Mouse (Mus musculus) stomach, postnatal 0 days (tissue): Measurements from ENCODE around the gene Hist1h2be. TPM values are rescaled to one million over a fixed set of nuclear protein-coding genes. Genes with fewer than 3 reads are reported as not detected.

Experiments used
- ATAC-seq: fragments of 200-750 bp; cut with Nextera tagmentation; 2 replicates; pipeline ENCODE4 v1.8.0; 2017; ENCODE audit not compliant: low FRiP score, low TSS enrichment
- DNase-seq: peaks from one replicate; pipeline ENCODE4 v3.0.0-alpha.2; 2016; ENCODE audit warnings: low spot score
- H3K27ac ChIP-seq: fragments of 300-500 bp; sonication (generic); replicated peaks from 2 replicates; pipeline ENCODE4 v1.5.1; 2014; ENCODE audit warnings: mild to moderate bottlenecking, control low read depth
- H3K27me3 ChIP-seq: fragments of 300-500 bp; sonication (generic); 2 replicates; pipeline ENCODE4 v1.6.1; 2014; ENCODE audit warnings: low read length; ENCODE audit not compliant: control insufficient read depth, insufficient read depth
- H3K36me3 ChIP-seq: fragments of 300-500 bp; sonication (generic); 2 replicates; pipeline ENCODE4 v1.6.1; 2014; ENCODE audit warnings: low read length, mixed read lengths; ENCODE audit not compliant: control insufficient read depth, insufficient read depth
- H3K4me1 ChIP-seq: fragments of 300-500 bp; sonication (generic); replicated peaks from 2 replicates; pipeline ENCODE4 v1.6.1; 2014; ENCODE audit warnings: antibody characterized with exemption; ENCODE audit not compliant: control insufficient read depth, insufficient read depth
- H3K4me2 ChIP-seq: fragments of 300-500 bp; sonication (generic); replicated peaks from 2 replicates; pipeline ENCODE4 v1.6.1; 2014; ENCODE audit warnings: low read depth, mild to moderate bottlenecking, control low read depth, moderate library complexity
- H3K4me3 ChIP-seq: fragments of 300-500 bp; sonication (generic); 2 replicates; pipeline ENCODE4 v1.5.1; 2014; ENCODE audit warnings: low read depth, low read length, control low read depth
- H3K9ac ChIP-seq: fragments of 300-500 bp; sonication (generic); 2 replicates; pipeline ENCODE4 v1.6.1; 2014; ENCODE audit warnings: mild to moderate bottlenecking, low read length, control low read depth, mixed read lengths
- H3K9me3 ChIP-seq: fragments of 300-500 bp; sonication (generic); 2 replicates; pipeline ENCODE4 v1.6.1; 2016; ENCODE audit warnings: low read length; ENCODE audit not compliant: control insufficient read depth
- CTCF ChIP-seq: IDR thresholded peaks from 2 replicates; pipeline ENCODE4 v1.5.1; 2016; ENCODE audit warnings: antibody characterized with exemption, low read depth, mild to moderate bottlenecking, moderate library complexity
- EP300 ChIP-seq: optimal IDR thresholded peaks from 2 replicates; pipeline ENCODE3; 2016; ENCODE audit warnings: antibody characterized with exemption
- WGBS: fragments of 180-500 bp; shearing (Covaris S2); extraction: QIAGEN DNeasy Blood & Tissue Kit; methylation state at CpG from one replicate; pipeline ENCODE4 v1.1.7; 2014; 5-methylcytosine and 5-hydroxymethylcytosine counted together
- polyA plus RNA-seq: library from polyadenylated mRNA; unstranded; fragments of >200 nt; fragmentation: Nextera tagmentation; extraction: Ambion mirVana; gene quantifications from 2 replicates; pipeline ENCODE4 v1.2.1, GENCODE M21; 2015

Hist1h2be gene
- polyA plus RNA-seq, 1 experiment from 2014 or later, result 0.73 TPM

GRCm38 (mm10) chr13:23556906-23557305 is 64.0 kb downstream of the Hist1h2be start:
- Histone ChIP-seq H3K4me1 (no peaks in the 10 kb centered on the region), H3K36me3 (no peaks in the 10 kb centered on the region), H3K9me3 (no peaks in the 10 kb centered on the region), H3K4me3 (no peak overlapping the region), H3K27me3 (no peaks in the 10 kb centered on the region), H3K4me2 (no peak overlapping the region), H3K27ac (no peak overlapping the region; the same call in 1 of the 2 replicates), H3K9ac (no peak overlapping the region)
- 63% methylated on average over 3 of the region's 3 CpGs for WGBS
- no peak for DNase-seq
- TF ChIP-seq EP300 (no peak), CTCF (no peak)
- ATAC-seq, result no peak

- peak; percentile 76 for ATAC-seq
- peak overlapping the region; percentile 96 for H3K27ac ChIP-seq
- H3K4me1 ChIP-seq, result no peaks in the 10 kb centered on the region
- WGBS, result under 1% methylated on average over 18 of the region's 18 CpGs
- peak overlapping the region; percentile 89 for H3K9ac ChIP-seq
- no peaks in the 10 kb centered on the region for H3K27me3 ChIP-seq
- TF ChIP-seq CTCF (no peak), EP300 (peak; percentile 82)
- peak overlapping the region; percentile 66 for H3K4me3 ChIP-seq
- no peaks in the 10 kb centered on the region for H3K36me3 ChIP-seq
- peak; percentile 73 for DNase-seq
- H3K4me2 ChIP-seq, result peak overlapping the region; percentile 85
- H3K9me3 ChIP-seq, result no peaks in the 10 kb centered on the region
Observed at GRCm38 (mm10) chr13:23555839-23556416, 65.0 kb downstream of the Hist1h2be start.

- peak; percentile 86 for DNase-seq
- H3K4me2 ChIP-seq, result peak overlapping the region; percentile 85
- peak; percentile 90 for ATAC-seq
- WGBS, result under 1% methylated on average over 50 of the region's 54 CpGs
- H3K27me3 ChIP-seq, result no peaks in the 10 kb centered on the region
- peak; percentile 56 for TF ChIP-seq EP300
- no peak for TF ChIP-seq CTCF
- H3K27ac ChIP-seq, result peak overlapping the region; percentile 96
- H3K4me3 ChIP-seq, result peak overlapping the region; percentile 66
- no peaks in the 10 kb centered on the region for H3K9me3 ChIP-seq
- no peaks in the 10 kb centered on the region for H3K36me3 ChIP-seq
- H3K9ac ChIP-seq, result peak overlapping the region; percentile 89
- no peaks in the 10 kb centered on the region for H3K4me1 ChIP-seq
Observed at GRCm38 (mm10) chr13:23554925-23555838, 65.7 kb downstream of the Hist1h2be start.

GRCm38 (mm10) chr13:23554393-23554792 is 66.5 kb downstream of the Hist1h2be start:
- Histone ChIP-seq H3K4me1 (no peaks in the 10 kb centered on the region), H3K27ac (peak overlapping the region; percentile 96), H3K36me3 (no peaks in the 10 kb centered on the region), H3K4me2 (peak overlapping the region; percentile 85), H3K4me3 (peak overlapping the region; percentile 66), H3K27me3 (no peaks in the 10 kb centered on the region), H3K9me3 (no peaks in the 10 kb centered on the region), H3K9ac (peak overlapping the region; percentile 89)
- DNase-seq (no peak), ATAC-seq (no peak)
- WGBS, result 16% methylated on average over 9 of the region's 9 CpGs
- TF ChIP-seq CTCF (no peak), EP300 (no peak)

- TF ChIP-seq EP300 (no peak), CTCF (no peak)
- ATAC-seq, result no peak
- Histone ChIP-seq H3K4me2 (peak within 1 kb of the TSS; percentile 57), H3K4me3 (no peak within 1 kb of the TSS), H3K27me3 (no peaks in the 10 kb centered on the region), H3K9ac (no peak within 1 kb of the TSS), H3K4me1 (no peaks in the 10 kb centered on the region), H3K36me3 (no peaks in the 10 kb centered on the region), H3K9me3 (no peaks in the 10 kb centered on the region), H3K27ac (peak within 1 kb of the TSS; percentile 85)
- DNase-seq, result no peak
Observed at GRCm38 (mm10) chr13:23552962-23553361, 68.0 kb downstream of the Hist1h2be start, which contains the start of gene Hist1h1d. Hist1h1d (plus strand) TSS chr13:23553262.
